Mouse (Mus musculus): Measurements from ENCODE around the gene Plac9a. TPM values are rescaled to one million over a fixed set of nuclear protein-coding genes. Genes with fewer than 3 reads are reported as not detected.
"Not testable (repeated sequence)": the region's sequence is repeated elsewhere in the genome, so short reads cannot be mapped to it uniquely, and the experiment has no call there.

The Plac9a gene
- not detected in 2 replicates for total RNA-seq (2015; ENCODE audit: low replicate concordance)
- total RNA-seq (2017; ENCODE audit: low replicate concordance): not detected in 2 replicates

- ATAC-seq (replicated peaks; ENCODE audit: low FRiP score, poor library complexity, severe bottlenecking): not testable (repeated sequence)
Measured at GRCm38 (mm10) chr14:25903000-25903399, at the start of gene Plac9a. Plac9a (minus strand) TSS chr14:25903100.

GRCm38 (mm10) chr14:25938004-25938403, 35.1 kb upstream of the Plac9a start, which contains the start of gene Cphx1:
Cphx1 (plus strand) TSS chr14:25938304.
- not testable (repeated sequence) for ATAC-seq (replicated peaks; ENCODE audit: low FRiP score, poor library complexity, severe bottlenecking)

- ATAC-seq (replicated peaks; ENCODE audit: low FRiP score, poor library complexity, severe bottlenecking): not testable (repeated sequence)
Measured at GRCm38 (mm10) chr14:25936867-25937630, 34.1 kb upstream of the Plac9a start.

GRCm38 (mm10) chr14:25927562-25927881, 24.6 kb upstream of the Plac9a start, which contains the start of gene Tmem254a:
Tmem254a (minus strand) TSS chr14:25927672.
- peak; percentile 91 for ATAC-seq (replicated peaks; ENCODE audit: low FRiP score, poor library complexity, severe bottlenecking)

GRCm38 (mm10) chr14:25926814-25927561, 24.1 kb upstream of the Plac9a start:
- ATAC-seq (replicated peaks; ENCODE audit: low FRiP score, poor library complexity, severe bottlenecking): peak; percentile 51; the same call in 1 of the 2 replicates

GRCm38 (mm10) chr14:25918427-25919170, 15.7 kb upstream of the Plac9a start:
- not testable (repeated sequence) for ATAC-seq (replicated peaks; ENCODE audit: low FRiP score, poor library complexity, severe bottlenecking)

- ATAC-seq (replicated peaks; ENCODE audit: low FRiP score, poor library complexity, severe bottlenecking): not testable (repeated sequence)
Measured at GRCm38 (mm10) chr14:25908976-25909375, 6.1 kb upstream of the Plac9a start.

- ATAC-seq (replicated peaks; ENCODE audit: low FRiP score, poor library complexity, severe bottlenecking): peak; percentile 70
Measured at GRCm38 (mm10) chr14:25907272-25907671, 4.4 kb upstream of the Plac9a start.

- ATAC-seq (replicated peaks; ENCODE audit: low FRiP score, poor library complexity, severe bottlenecking): not testable (repeated sequence)
Measured at GRCm38 (mm10) chr14:25905243-25905642, 2.3 kb upstream of the Plac9a start.

GRCm38 (mm10) chr14:25895686-25896085, 7.2 kb downstream of the Plac9a start:
- ATAC-seq (replicated peaks; ENCODE audit: low FRiP score, poor library complexity, severe bottlenecking): not testable (repeated sequence)

- ATAC-seq (replicated peaks; ENCODE audit: low FRiP score, poor library complexity, severe bottlenecking): not testable (repeated sequence)
Measured at GRCm38 (mm10) chr14:25894566-25894965, 8.3 kb downstream of the Plac9a start.

GRCm38 (mm10) chr14:25885886-25886285, 17.0 kb downstream of the Plac9a start:
- not testable (repeated sequence) for ATAC-seq (replicated peaks; ENCODE audit: low FRiP score, poor library complexity, severe bottlenecking)

GRCm38 (mm10) chr14:25881769-25882168, 21.1 kb downstream of the Plac9a start:
- not testable (repeated sequence) for ATAC-seq (replicated peaks; ENCODE audit: low FRiP score, poor library complexity, severe bottlenecking)

- ATAC-seq (replicated peaks; ENCODE audit: low FRiP score, poor library complexity, severe bottlenecking): not testable (repeated sequence)
Measured at GRCm38 (mm10) chr14:25876640-25877039, 26.3 kb downstream of the Plac9a start.

- ATAC-seq (replicated peaks; ENCODE audit: low FRiP score, poor library complexity, severe bottlenecking): no peak
Measured at GRCm38 (mm10) chr14:25872461-25873415, 30.2 kb downstream of the Plac9a start.

- no peak for ATAC-seq (replicated peaks; ENCODE audit: low FRiP score, poor library complexity, severe bottlenecking)
Measured at GRCm38 (mm10) chr14:25869135-25869878, 33.6 kb downstream of the Plac9a start.

- no peak for ATAC-seq (replicated peaks; ENCODE audit: low FRiP score, poor library complexity, severe bottlenecking)
Measured at GRCm38 (mm10) chr14:25868706-25869105, 34.2 kb downstream of the Plac9a start.

GRCm38 (mm10) chr14:25867834-25868233, 35.1 kb downstream of the Plac9a start:
- ATAC-seq (replicated peaks; ENCODE audit: low FRiP score, poor library complexity, severe bottlenecking): no peak
